Mouse (Mus musculus) common myeloid progenitor, adult 5-6 weeks (primary cell): ENCODE measurements around the gene Vps50. TPM values are rescaled to one million over a fixed set of nuclear protein-coding genes. Genes with fewer than 3 reads are reported as not detected.
"Not testable (repeated sequence)": the region's sequence is repeated elsewhere in the genome, so short reads cannot be mapped to it uniquely, and the experiment has no call there.

Source experiments
- ATAC-seq: replicated peaks from 2 replicates; pipeline ENCODE4 v1.8.0; 2016; ENCODE audit warnings: low read depth, mild to moderate bottlenecking, moderate TSS enrichment, inconsistent platforms; ENCODE audit not compliant: poor library complexity, severe bottlenecking
- total RNA-seq: library from RNA; stranded (forward); fragments of 200-1000, 187-1606 nt; gene quantifications from 2 replicates; pipeline ENCODE4 v1.2.3, GENCODE M21; 2017

The Vps50 gene
- total RNA-seq, result 30.4 and 52.3 TPM in 2 replicates

- ATAC-seq, result peak; percentile 100
These were observed at the start of gene Vps50, which contains the start of gene Hepacam2 for GRCm38 (mm10) chr6:3498162-3498848. TSS of gene Vps50 (plus strand) at chr6:3498382. TSS of gene Hepacam2 (minus strand) at chr6:3498298.

- ATAC-seq, result no peak
These were observed 43.8 kb upstream of the Vps50 start for GRCm38 (mm10) chr6:3454421-3454820.

DNA sequence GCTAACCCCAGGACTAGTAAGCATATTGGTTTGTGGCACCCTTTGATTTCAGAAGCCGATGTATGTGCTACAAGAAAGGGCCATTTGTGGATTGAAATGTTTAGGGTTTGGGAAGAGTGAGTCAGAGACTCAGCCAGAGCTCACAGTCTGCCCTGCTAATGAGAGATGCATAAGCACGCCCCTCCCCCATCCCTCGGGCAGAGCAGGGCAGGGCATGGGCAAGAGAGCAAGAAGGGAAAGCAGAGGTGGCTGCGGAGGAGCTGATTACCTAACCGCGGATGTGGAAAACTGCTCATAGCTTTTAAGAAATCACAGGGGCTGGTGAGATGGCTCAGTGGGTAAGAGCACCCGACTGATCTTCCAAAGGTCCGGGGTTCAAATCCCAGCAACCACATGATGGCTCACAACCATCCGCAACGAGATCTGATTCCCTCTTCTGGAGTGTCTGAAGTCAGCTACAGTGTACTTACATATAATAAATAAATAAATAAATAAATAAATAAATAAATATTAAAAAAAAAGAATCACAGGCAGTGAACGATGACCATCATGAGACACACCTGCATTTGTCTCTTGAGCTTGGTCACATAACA lies 42.1 kb upstream of the Vps50 start:
- ATAC-seq, result peak; percentile 22; the same call in 1 of the 2 replicates

GRCm38 (mm10) chr6:3463026-3463425 lies 35.2 kb upstream of the Vps50 start:
- ATAC-seq, result 0 out of 2 replicates have a peak, but pooled peaks have one; percentile 18

- no peak for ATAC-seq
These were observed 34.6 kb upstream of the Vps50 start for GRCm38 (mm10) chr6:3463594-3463993.

DNA sequence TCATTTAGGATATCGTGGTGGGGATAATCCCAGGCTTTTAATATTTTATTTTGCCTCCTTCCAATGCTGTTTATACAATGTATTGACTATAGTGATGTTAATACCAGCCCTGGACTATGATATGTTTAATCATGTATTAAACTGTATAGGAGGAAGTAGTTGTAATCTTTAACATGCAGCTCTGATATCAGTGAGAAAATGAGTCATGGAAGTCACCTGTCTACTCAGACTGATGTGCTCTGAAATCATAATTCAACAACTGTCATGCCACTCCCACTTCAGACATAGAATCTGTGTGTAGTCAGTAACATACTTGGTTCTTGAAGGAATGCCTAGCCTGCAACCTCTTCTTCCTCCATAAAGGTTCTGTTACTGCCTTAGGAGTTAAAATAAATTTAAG lies 29.6 kb upstream of the Vps50 start:
- no peak for ATAC-seq

DNA sequence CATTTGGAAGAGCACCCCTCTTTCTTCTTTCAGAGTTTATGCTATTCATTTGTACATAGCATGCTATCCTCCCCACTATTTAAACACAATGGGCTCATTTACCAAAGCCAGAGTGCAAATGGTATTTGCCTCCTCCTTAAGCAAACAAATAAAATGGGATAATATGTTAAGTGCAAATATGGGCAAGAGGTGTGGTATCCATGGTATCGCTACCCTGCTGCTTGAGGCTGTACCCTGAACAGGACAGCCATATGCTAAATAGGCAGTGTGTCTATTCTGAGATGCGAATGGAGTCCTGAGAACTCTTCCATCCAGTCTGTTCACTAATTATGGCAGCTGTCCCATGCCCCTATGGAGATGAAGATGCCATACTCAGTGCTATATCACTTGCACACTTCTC lies 27.5 kb upstream of the Vps50 start:
- ATAC-seq, result no peak

- ATAC-seq, result no peak
These were observed 21.9 kb upstream of the Vps50 start for GRCm38 (mm10) chr6:3476299-3476698.

- no peak for ATAC-seq
These were observed 18.3 kb upstream of the Vps50 start for GRCm38 (mm10) chr6:3479853-3480252.

DNA sequence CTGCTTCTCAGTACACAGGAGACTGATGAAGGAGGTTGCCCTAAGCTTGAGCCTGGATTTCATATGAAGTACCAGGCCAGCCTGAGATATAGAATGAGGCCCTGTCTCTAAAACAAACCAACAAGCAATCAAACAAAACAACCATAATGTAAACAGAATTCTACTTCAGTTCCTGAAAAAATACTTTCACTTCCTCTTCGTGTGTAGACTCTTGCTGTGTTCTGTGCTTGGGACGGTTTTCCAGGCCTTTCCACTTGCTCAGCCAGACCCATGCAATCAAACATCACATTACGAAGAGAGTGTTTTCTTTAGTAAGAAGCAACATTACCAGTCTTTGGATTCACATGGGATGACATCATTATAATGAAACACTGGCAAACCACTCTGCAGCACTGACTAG lies 16.5 kb upstream of the Vps50 start:
- ATAC-seq, result peak; percentile 74

DNA sequence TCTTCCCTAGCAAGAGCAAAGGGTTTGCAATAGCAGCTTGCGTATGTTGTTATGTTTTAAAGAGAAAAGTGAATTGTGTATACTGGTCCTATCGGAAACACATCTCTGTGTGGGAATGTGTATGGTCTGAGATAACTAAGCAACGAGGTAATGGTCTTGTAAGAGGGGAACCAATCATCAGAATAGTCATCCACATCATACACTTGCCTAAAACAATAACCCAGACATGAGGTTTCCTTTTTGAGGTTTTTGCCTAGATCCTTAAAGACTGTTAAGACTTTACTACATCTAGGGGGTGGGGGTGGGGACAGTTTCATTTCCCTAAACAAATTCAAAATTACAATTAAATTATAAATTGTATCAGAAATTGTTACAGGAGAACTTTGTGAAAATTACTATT lies 13.0 kb upstream of the Vps50 start:
- peak; percentile 68 for ATAC-seq

GRCm38 (mm10) chr6:3487355-3487754 lies 10.8 kb upstream of the Vps50 start:
- peak; percentile 43 for ATAC-seq

GRCm38 (mm10) chr6:3494285-3494684 lies 3.9 kb upstream of the Vps50 start:
- ATAC-seq, result no peak

DNA sequence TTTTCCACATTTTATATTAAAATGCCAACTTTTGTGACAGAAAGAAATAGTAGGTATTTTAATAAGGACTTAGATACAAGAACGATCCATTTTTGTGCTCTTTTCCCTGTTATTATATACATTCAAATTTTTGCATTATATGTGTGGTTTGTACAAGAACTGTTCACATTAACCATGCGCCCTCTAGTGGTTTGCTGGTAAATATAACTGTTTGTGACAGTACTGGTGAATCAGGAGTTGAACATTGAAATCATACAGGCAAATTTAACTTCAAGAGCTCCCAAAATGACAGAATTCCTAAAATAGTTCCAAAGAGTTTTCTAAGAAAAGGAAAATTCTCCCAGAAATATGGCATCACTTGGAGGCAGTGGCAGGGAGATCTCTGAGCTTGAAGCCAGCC lies 2.0 kb upstream of the Vps50 start:
- ATAC-seq, result peak; percentile 57

DNA sequence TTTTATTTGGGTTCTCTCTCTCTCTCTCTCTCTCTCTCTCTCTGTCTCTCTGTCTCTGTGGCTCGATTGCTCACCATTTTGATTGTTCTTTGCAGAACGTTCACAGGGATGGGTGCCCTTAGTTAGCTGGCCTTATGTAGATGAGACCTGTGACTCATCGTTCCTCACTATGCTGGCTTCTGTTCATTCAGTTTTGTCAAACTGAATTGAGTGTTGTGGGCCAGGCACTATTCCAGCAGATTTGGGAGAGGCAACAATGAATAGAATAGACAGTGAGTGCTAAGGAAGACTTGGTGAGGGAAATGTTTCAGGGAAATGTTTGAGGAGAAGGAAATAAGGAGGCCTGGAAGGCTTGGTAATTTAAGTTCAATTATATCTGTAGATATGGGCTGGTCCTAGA lies 2.1 kb downstream of the Vps50 start:
- no peak for ATAC-seq

GRCm38 (mm10) chr6:3505289-3505688 lies 7.1 kb downstream of the Vps50 start:
- no peak for ATAC-seq

GRCm38 (mm10) chr6:3507078-3507477 lies 8.9 kb downstream of the Vps50 start:
- ATAC-seq, result no peak

GRCm38 (mm10) chr6:3508151-3508550 lies 10.0 kb downstream of the Vps50 start:
- ATAC-seq, result not testable (repeated sequence)

DNA sequence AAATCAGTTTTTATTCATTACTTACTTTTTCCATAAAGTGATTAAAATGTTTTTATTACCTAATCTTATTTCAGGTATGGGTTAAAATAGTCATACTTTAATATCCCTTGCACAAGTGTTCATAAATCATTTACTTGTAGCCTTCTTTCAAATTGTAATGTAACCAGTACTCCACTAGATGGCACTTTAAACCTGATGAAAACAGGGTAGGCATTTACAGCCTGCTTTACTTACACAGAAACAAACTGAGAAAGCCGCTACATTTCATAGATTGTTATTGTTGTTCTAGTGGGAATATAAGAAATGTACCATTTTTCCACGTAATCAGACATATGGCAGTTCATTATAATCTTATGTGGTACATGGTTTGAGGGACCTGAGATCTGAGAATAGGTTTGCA lies 11.6 kb downstream of the Vps50 start:
- ATAC-seq, result peak; percentile 85

DNA sequence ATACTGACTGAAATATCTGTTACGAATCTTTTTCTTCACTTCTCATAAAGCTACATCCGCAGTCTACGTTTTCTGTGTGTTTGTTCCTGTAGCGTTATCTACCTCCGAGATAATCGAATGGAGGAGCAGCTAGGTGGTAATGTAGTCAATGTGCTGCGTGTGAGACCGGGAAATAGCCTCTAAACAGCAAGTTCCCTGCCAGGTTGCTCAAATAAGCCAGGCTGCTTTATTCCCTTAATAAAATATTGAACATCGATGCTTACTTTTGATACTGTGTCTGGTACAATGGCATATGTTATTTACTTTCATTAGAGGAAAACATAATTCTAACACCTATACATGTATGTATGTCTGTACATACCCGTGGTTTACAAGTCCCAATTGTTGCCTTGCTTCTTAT lies 12.9 kb downstream of the Vps50 start:
- no peak for ATAC-seq

GRCm38 (mm10) chr6:3511612-3512011 lies 13.4 kb downstream of the Vps50 start:
- no peak for ATAC-seq

- 0 out of 2 replicates have a peak, but pooled peaks have one; percentile 22 for ATAC-seq
These were observed 14.4 kb downstream of the Vps50 start for GRCm38 (mm10) chr6:3512611-3513010.
